Mouse (Mus musculus): Measurements from ENCODE around the gene Pkd1. TPM values are rescaled to one million over a fixed set of nuclear protein-coding genes. Genes with fewer than 3 reads are reported as not detected.

Gene Pkd1
- total and polyA plus RNA-seq, 3 experiments, result 35.6 to 48.5 (median 36.2) TPM

DNA sequence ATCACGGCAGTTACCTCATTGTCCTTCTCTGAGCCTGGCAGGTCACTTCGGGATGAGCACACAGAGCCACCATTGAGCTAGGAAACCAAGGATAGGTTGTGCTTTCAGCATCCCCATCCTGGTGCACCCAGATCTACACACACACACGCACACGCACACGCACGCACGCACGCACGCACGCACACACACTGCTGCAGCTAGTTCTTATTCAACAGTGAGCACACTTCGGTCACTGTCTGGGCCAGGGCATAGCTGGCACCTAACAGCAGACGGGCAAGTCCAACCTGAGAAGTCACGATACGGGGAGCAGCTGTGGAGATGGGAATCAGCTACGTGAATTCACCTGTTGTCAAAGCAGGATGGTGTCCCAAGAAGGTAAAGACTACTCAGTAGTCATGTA lies 90.9 kb downstream of the Pkd1 start:
- WGBS, result 92% methylated on average over 15 of the region's 15 CpGs
- peak overlapping the region; percentile 44 for H3K27ac ChIP-seq
- H3K79me2 ChIP-seq (replicated peaks; ENCODE audit: control insufficient read depth, insufficient read depth, low read length), result peaks cover 2% of the 10 kb centered on the region; the same call in 1 of the 2 replicates
- H3K27me3 ChIP-seq (ENCODE audit: control insufficient read depth, insufficient read depth, low read length), result no peaks in the 10 kb centered on the region
- H3K36me3 ChIP-seq (ENCODE audit: control insufficient read depth, insufficient read depth, low read length), result peaks cover 12% of the 10 kb centered on the region
- no peak for DNase-seq
- H3K9ac ChIP-seq (ENCODE audit: low read depth, low read length), result no peak overlapping the region
- peaks cover 20% of the 10 kb centered on the region for H3K4me1 ChIP-seq (ENCODE audit: control insufficient read depth, insufficient read depth, low read length)
- TF ChIP-seq CTCF (IDR thresholded peaks at IDR 0.05) (no peak), EP300 (IDR thresholded peaks at IDR 0.05; ENCODE audit: insufficient read depth, low read depth, low read length) (no peak), POLR2A (IDR thresholded peaks at IDR 0.05; ENCODE audit: insufficient read depth, low read depth, low read length) (no peak)
- intact Hi-C loops (cut with DNase I), result loop anchor here (10.0 kb wide), 1 partner anchor 434 kb away; no protein-coding TSS in a partner anchor
- H3K4me3 ChIP-seq, result no peak overlapping the region

DNA sequence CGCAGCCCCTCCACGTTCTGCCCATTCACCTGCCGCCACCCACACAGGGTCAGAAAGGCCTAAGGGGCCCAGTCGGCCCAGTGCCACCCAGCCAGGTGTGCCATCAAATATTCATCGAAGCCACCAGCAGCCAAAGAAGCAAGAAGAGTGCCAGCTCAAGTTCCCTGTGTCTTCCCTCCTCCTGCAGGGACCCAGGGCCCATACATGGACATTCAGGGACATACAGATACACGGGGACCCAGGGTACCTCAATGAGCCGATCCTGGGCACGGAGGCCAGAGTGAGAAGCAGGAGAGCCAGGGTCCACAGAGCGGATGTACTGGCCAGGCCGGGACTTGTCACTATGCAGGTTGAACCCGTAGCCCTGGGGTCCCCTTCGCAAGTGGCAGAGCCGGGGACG lies 92.3 kb downstream of the Pkd1 start:
- no peaks in the 10 kb centered on the region for H3K27me3 ChIP-seq (ENCODE audit: control insufficient read depth, insufficient read depth, low read length)
- TF ChIP-seq POLR2A (IDR thresholded peaks at IDR 0.05; ENCODE audit: insufficient read depth, low read depth, low read length) (no peak), EP300 (IDR thresholded peaks at IDR 0.05; ENCODE audit: insufficient read depth, low read depth, low read length) (no peak), CTCF (IDR thresholded peaks at IDR 0.05) (no peak)
- peak overlapping the region; percentile 68 for H3K4me3 ChIP-seq
- H3K9ac ChIP-seq (ENCODE audit: low read depth, low read length), result peak overlapping the region; percentile 81
- no peak for DNase-seq
- intact Hi-C loops (cut with DNase I), result loop anchor here (10.0 kb wide), 1 partner anchor 433 kb away; no protein-coding TSS in a partner anchor
- H3K4me1 ChIP-seq (ENCODE audit: control insufficient read depth, insufficient read depth, low read length), result peaks cover 17% of the 10 kb centered on the region
- whole genome bisulfite sequencing, result 70% methylated on average over 14 of the region's 14 CpGs
- peaks cover 12% of the 10 kb centered on the region for H3K36me3 ChIP-seq (ENCODE audit: control insufficient read depth, insufficient read depth, low read length)
- peaks cover 2% of the 10 kb centered on the region; the same call in 1 of the 2 replicates for H3K79me2 ChIP-seq (replicated peaks; ENCODE audit: control insufficient read depth, insufficient read depth, low read length)
- peak overlapping the region; percentile 99 for H3K27ac ChIP-seq

DNA sequence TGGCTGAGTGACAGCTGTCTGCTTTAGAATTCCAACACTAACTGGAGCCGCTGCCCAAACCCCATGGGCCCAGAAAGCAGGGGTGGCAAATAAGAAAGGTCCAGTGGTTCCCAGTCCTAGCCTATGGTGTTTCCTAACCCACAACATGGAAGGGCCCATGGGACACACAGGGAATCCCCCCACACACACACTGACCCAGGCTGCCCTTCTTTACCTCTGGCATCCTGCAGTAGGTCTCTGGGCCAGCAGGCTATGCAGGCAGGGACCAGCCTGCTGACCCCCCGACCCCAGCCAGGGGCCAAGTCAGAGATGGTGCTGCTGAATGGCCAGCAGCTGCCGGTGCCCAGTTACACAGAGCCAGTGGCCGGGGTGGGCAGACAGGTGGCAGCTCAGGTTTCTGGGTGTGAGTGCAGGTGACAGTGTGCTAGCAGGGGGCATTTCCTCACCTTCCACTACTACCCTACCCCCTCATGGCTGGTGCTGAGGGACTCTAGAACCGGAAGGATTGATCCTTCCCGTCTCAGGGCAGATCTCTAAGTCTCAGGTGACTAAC lies 93.2 kb downstream of the Pkd1 start:
- Histone ChIP-seq H3K4me3 (peak overlapping the region; percentile 68), H3K9ac (ENCODE audit: low read depth, low read length) (peak overlapping the region; percentile 81), H3K27ac (peak overlapping the region; percentile 99)

DNA sequence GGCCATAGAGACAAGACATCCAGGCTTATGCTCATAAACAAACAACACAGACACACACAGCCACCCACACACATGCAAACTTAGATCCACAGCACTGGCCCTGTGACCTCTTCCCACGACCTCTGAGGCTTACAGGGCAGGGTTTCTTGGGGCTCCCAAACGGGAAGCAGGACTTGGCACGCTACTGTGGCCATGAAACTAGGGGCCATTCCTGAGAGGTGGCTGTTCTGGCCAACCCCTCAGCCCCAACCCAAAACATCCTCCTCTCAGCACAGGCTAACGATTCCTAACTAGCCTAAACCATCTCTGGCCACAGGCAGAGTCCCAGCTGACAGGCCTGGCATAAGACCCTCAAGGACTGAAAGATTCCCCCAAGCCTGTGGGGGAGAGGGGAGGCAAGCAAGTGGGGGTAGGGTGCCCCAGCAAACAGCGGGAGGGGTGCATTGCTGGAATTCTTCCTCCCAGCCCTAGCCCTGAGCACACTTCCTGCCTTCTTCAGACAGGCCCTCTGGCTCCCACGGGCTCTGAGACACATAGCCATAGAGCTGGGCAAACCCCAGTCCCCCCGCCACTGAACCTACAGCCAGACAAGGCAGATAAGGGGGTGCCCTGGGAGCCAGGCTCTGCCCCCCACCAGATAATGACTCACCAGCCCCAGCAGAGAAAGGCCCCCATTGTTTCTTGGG lies 94.5 kb downstream of the Pkd1 start:
- Histone ChIP-seq H3K9ac (ENCODE audit: low read depth, low read length) (peak overlapping the region; percentile 81), H3K79me2 (replicated peaks; ENCODE audit: control insufficient read depth, insufficient read depth, low read length) (peaks cover 2% of the 10 kb centered on the region), H3K27me3 (ENCODE audit: control insufficient read depth, insufficient read depth, low read length) (no peaks in the 10 kb centered on the region), H3K27ac (peak overlapping the region; percentile 99), H3K4me1 (ENCODE audit: control insufficient read depth, insufficient read depth, low read length) (peaks cover 12% of the 10 kb centered on the region), H3K4me3 (peak overlapping the region; percentile 68), H3K36me3 (ENCODE audit: control insufficient read depth, insufficient read depth, low read length) (peaks cover 10% of the 10 kb centered on the region)
- DNase-seq, result peak; percentile 62 to 65
- WGBS, result 37% methylated on average over 7 of the region's 7 CpGs
- TF ChIP-seq POLR2A (IDR thresholded peaks at IDR 0.05; ENCODE audit: insufficient read depth, low read depth, low read length), result no peak
- TF ChIP-seq CTCF (IDR thresholded peaks at IDR 0.05), result no peak
- no peak for TF ChIP-seq EP300 (IDR thresholded peaks at IDR 0.05; ENCODE audit: insufficient read depth, low read depth, low read length)
- intact Hi-C loops (cut with DNase I), result loop anchor here (10.0 kb wide), 1 partner anchor 431 kb away; no protein-coding TSS in a partner anchor

More for the DNA sequence above, 93.2 kb downstream of the Pkd1 start:
- Histone ChIP-seq H3K79me2 (replicated peaks; ENCODE audit: control insufficient read depth, insufficient read depth, low read length) (peaks cover 2% of the 10 kb centered on the region; the same call in 1 of the 2 replicates), H3K36me3 (ENCODE audit: control insufficient read depth, insufficient read depth, low read length) (peaks cover 12% of the 10 kb centered on the region), H3K4me1 (ENCODE audit: control insufficient read depth, insufficient read depth, low read length) (peaks cover 17% of the 10 kb centered on the region), H3K27me3 (ENCODE audit: control insufficient read depth, insufficient read depth, low read length) (no peaks in the 10 kb centered on the region)
- WGBS, result 55% methylated on average over 6 of the region's 6 CpGs
- intact Hi-C loops (cut with DNase I), result loop anchor here (10.0 kb wide), 1 partner anchor 432 kb away; no protein-coding TSS in a partner anchor
- TF ChIP-seq CTCF (IDR thresholded peaks at IDR 0.05) (no peak), POLR2A (IDR thresholded peaks at IDR 0.05; ENCODE audit: insufficient read depth, low read depth, low read length) (no peak), EP300 (IDR thresholded peaks at IDR 0.05; ENCODE audit: insufficient read depth, low read depth, low read length) (no peak)
- no peak for DNase-seq

DNA sequence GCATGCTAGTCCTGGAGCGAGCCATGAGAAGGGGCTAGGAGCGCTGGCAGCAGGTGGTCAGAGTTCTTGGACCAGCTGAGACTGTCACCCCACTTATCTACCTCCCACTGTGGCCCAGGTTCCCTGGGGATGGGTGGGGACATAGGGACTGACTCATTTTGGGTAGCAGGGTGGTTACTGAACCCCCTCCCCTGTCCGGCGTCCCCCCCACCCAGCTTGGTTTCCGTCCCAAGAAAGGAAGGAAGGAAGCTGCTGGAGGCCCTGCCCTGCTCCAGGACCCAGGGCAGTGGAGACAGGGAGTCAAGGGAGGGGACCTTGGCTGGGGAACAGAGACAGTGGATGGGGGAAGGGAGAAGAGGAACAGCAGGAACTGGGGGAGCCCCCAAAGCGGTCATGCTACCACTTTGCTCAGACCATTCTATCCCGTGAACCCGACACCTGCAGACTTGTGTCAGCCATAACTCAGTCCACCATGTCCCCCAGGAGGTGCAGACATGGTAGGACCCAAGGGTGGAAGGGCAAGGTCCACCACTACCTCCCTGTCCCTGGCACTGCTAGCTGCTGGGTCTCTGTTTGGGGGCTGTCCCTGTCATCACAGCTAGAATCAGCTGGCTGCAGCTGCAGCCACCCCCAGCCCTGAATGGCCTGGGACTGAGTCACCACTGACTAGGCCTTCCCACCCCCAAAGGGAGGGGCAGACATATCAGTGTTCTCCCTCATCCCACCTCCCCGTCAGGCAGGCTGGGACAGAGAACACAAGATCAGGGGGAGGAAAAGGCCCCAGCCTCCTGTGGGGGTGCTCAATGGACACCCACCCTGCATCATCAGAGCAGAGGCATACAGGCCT lies 95.5 kb downstream of the Pkd1 start:
- peak overlapping the region; percentile 99 for H3K27ac ChIP-seq
- TF ChIP-seq CTCF (IDR thresholded peaks at IDR 0.05) (no peak), EP300 (IDR thresholded peaks at IDR 0.05; ENCODE audit: insufficient read depth, low read depth, low read length) (peak; percentile 96), POLR2A (IDR thresholded peaks at IDR 0.05; ENCODE audit: insufficient read depth, low read depth, low read length) (peak; percentile 89)
- peaks cover 2% of the 10 kb centered on the region; the same call in 1 of the 2 replicates for H3K36me3 ChIP-seq (ENCODE audit: control insufficient read depth, insufficient read depth, low read length)
- intact Hi-C loops (cut with DNase I), result loop anchor here (10.0 kb wide), 1 partner anchor 430 kb away; no protein-coding TSS in a partner anchor
- H3K27me3 ChIP-seq (ENCODE audit: control insufficient read depth, insufficient read depth, low read length), result no peaks in the 10 kb centered on the region
- H3K79me2 ChIP-seq (replicated peaks; ENCODE audit: control insufficient read depth, insufficient read depth, low read length), result peaks cover 5% of the 10 kb centered on the region
- H3K4me3 ChIP-seq, result peak overlapping the region; percentile 68
- peak overlapping the region; percentile 81 for H3K9ac ChIP-seq (ENCODE audit: low read depth, low read length)
- 42% methylated on average over 9 of the region's 9 CpGs for WGBS
- DNase-seq, result peak; percentile 78 to 84
- peaks cover 6% of the 10 kb centered on the region for H3K4me1 ChIP-seq (ENCODE audit: control insufficient read depth, insufficient read depth, low read length)
